Mouse (Mus musculus): ENCODE results near the gene Pick1. TPM values are rescaled to one million over a fixed set of nuclear protein-coding genes. Genes with fewer than 3 reads are reported as not detected.

Pick1 gene
- polyA plus RNA-seq, 1 experiment = 33.0 TPM

GRCm38 (mm10) chr15:79270317-79271123 is 41.5 kb downstream of the Pick1 start:
- peak; percentile 19 for DNase-seq (ENCODE audit: low read depth)

DNA sequence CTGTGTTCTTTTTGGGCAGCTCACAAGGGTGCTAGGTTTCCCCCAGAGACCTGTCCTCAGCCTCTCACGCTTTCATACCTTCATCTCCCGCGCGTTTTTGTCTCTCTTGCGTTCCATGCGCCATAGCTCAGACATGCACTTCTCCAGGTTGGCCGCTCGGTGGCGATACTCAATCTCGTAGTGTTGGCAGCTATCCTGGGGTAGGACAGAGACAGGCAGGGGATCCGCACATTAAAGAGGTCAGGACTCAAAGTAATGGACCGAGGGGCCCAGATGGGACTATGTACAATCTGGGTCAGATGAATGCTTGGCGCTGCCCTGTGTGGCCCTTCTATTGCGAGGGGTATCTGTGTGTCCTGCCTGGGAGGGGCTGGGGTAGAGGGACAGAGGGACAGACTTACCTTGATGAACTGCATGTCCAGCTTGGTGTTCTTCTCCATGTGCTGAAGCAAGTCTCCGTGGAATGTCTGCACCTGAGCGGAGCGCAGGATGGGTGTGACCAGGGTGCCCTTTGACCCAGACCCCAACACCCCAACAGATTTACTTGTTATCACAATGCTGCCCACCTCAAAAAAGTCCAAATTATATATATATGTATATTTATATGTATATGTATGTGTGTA is 42.3 kb downstream of the Pick1 start:
- no peak for DNase-seq (ENCODE audit: low read depth)

GRCm38 (mm10) chr15:79273020-79273419 is 44.0 kb downstream of the Pick1 start:
- no peak for DNase-seq (ENCODE audit: low read depth)

GRCm38 (mm10) chr15:79277728-79278127 is 48.8 kb downstream of the Pick1 start:
- no peak for DNase-seq (ENCODE audit: low read depth)

DNA sequence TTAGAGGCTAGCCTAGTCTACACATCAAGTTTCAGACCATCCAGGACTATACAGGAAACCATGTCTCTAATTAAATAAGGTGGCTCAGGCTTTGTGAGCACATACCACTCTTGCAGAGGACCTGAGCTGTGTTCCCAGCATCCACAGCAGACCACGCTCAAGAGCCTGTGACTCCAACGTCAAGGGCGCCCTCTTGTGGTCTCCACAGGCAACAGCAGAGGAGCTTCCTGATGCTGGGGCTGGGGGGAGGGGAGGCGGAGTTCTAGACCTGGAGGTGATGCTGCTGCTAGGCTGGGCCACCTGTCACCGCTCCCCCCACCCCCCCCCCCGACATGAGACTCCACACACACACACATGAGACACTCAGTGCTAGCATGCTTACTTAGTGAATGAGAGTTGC is 51.2 kb downstream of the Pick1 start:
- DNase-seq (ENCODE audit: low read depth) = no peak

DNA sequence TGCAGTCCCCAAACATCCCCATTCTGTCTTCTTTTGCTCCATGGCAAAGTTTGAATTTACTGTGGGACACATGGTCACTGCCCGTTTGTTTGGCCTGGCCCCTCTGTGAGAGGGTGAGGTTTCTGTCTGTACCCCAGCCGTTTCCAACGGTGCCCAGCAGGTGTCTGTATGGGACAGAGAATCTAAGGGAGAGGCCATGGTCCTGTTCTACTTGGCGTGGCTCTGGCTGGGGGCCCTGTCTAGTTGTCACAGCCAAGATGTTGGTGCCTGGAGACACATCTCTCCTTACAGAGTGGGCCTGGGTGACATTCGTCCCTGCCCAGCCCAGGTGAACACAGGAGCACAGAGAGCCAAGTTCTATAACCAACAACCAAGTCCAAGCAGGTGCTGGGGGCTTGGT is 51.9 kb downstream of the Pick1 start:
- no peak for DNase-seq (ENCODE audit: low read depth)

- DNase-seq (ENCODE audit: low read depth) = no peak
Measured at GRCm38 (mm10) chr15:79281389-79281788, 52.4 kb downstream of the Pick1 start.

DNA sequence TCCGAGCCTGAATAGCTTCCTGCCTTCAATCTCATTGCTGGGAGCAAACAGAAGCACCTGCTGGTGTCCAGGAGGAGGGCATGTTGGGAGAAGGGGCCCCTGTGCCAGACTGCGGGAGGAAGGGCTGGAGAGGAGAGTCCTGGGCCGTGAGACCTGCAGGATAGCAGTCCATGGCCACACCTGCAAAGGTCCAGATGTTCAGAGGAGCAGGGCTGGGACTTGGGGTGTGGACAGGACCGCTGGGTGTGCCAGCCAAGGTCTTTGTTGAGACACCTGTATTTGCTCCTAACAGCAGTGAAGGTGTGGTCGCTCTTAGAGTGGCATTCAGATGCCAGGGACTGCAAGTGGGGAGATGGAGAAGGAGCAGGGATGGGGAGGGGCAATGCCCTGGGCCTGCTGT is 53.5 kb downstream of the Pick1 start:
- no peak for DNase-seq (ENCODE audit: low read depth)

DNA sequence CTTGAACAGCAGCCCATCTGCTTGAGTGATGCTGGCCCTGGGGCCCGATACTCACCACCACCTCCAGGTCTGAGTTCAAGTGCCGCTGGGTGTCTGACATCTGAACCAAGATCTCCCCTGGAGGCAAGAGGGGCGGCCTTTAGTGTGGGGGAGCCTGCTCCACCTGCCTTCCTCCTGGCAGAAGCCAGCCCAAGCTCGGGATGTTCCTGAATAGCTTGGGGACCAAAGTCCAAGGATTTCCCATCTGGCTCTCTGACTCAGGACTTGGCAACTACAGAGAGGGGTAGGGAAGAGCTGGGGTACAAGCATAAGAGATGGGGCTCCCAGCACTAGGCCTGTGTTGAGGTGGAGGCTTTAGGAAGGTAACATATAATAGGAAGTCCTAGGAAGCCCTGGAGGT is 54.4 kb downstream of the Pick1 start:
- no peak for DNase-seq (ENCODE audit: low read depth)

DNA sequence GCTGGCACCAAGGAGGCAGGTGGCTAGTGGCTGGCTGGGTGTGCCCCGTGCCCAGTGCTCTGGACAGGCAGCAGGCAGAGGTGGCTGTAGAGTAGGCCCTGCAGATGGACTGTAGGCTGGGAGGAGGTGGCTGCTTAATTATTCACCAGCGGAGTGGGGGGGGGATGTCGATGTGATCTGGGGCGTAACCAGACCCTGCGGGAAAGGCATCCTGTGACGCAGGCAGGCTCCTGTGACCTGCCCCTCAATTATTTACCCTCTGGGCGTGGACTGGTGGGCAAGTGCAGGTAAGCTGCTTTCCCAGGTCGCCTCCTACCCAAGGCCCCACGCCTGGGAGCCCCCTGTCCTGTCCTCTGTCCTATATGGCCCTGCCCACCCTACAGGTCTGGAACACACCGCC is 56.4 kb downstream of the Pick1 start, which contains the start of gene Baiap2l2:
Baiap2l2 (minus strand) TSS at position 139 of the 400 bp plus-strand sequence.
- no peak for DNase-seq (ENCODE audit: low read depth)

DNA sequence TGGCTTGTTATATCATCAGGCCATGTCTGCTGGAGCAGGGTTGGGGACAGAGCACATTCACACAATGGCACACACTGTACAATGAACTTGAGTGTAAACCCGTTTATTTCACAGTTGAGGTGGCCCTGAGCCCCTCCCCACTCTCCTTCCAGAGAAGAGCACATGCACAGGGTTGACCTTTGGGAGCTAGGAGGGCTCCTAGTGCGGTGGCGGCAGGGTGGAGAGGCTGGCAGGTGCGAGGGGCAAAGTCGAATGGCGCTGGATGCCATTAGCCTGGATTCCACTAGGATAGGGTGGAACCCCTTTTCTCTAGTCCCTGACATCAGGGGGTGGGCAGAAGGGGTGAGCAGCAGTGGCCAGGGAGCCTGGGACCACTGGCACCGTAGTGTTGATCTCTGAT is 57.2 kb downstream of the Pick1 start:
- DNase-seq (ENCODE audit: low read depth) = no peak

DNA sequence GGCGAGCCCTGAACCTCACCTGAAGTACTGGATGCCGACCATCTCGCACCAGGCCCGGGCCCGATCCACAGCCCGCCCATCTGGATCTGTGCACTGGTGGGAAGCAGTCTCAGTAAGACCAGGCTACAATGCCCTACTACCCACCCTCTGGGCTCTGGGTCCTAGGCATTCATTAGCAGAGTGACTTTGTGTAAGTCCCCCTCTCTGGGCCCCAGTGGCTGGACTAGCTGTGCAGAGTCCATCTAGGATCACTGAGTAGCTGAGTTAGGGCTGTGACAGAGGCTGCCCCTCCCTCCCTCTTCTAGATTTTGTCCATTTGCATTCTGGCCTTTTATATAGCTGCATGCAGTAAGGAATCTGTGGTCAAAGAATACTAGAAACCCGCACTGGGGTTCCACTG is 58.1 kb downstream of the Pick1 start:
- DNase-seq (ENCODE audit: low read depth) = no peak

GRCm38 (mm10) chr15:79288387-79288786 is 59.4 kb downstream of the Pick1 start:
- no peak for DNase-seq (ENCODE audit: low read depth)

- DNase-seq (ENCODE audit: low read depth) = no peak
Measured at GRCm38 (mm10) chr15:79289441-79289840, 60.5 kb downstream of the Pick1 start.

DNA sequence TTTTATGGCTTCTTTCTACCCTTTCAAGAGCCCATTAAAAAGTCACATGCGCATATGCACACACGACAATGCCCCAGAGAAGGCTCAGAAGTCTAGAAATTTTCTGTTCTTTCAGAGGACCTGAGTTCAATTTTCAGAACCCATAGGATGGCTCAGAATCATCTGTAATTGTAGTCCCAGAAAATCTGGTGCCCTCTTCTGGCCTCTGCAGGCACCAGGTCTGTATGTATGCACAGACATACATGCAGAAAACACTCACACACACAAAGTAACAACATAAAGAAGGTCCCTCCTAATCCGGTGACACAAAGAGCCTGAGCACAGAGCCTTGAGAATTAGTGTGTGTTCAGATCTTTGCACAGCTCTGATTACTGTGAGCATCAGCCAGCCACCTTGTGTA is 61.4 kb downstream of the Pick1 start:
- no peak for DNase-seq (ENCODE audit: low read depth)

DNA sequence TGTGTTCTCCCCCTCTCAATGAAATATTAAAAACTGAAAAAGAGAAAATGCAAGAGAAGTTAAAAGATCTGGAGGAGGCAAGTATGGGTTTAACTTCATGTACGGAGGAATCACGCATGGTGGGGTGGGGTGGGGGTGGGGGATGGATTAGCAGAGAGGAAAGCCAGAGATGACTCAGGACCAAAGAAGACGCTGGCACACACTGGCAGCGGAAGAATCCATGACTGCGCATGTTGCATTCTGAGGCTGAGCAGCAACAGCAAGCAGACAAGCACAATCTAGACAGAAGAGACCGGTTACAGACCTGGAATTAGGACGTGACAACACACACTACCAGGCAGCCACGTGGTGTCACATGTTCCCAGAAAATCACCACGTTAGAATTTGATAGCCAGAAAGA is 63.8 kb downstream of the Pick1 start:
- no peak for DNase-seq (ENCODE audit: low read depth)

- DNase-seq (ENCODE audit: low read depth) = no peak
Measured at GRCm38 (mm10) chr15:79298553-79298952, 69.6 kb downstream of the Pick1 start.

Other genes with a start within 250 kb of the Pick1 start
- gene H1f0, start 200.7 kb upstream of the Pick1 start, polyA plus RNA-seq (2012; rRNA removed) = 71.6 and 91.7 TPM in 2 replicates
- 1.7 and 2.9 TPM in 2 replicates for gene Galr3, start 187.3 kb upstream of the Pick1 start, polyA plus RNA-seq (2012; rRNA removed)
- 58.2 and 59.8 TPM in 2 replicates for gene Ankrd54, start 166.3 kb upstream of the Pick1 start, polyA plus RNA-seq (2012; rRNA removed)
- 176 and 195 TPM in 2 replicates for gene Eif3l, start 154.0 kb upstream of the Pick1 start, polyA plus RNA-seq (2012; rRNA removed)
- 25.2 and 28.3 TPM in 2 replicates for gene Micall1, start 120.3 kb upstream of the Pick1 start, polyA plus RNA-seq (2012; rRNA removed)
- 41.4 and 56.3 TPM in 2 replicates for gene Polr2f, start 88.2 kb upstream of the Pick1 start, polyA plus RNA-seq (2012; rRNA removed)
- gene 1700088E04Rik, start 87.9 kb upstream of the Pick1 start, polyA plus RNA-seq (2012; rRNA removed) = 15.7 and 15.8 TPM in 2 replicates
- gene Sox10, start 63.9 kb upstream of the Pick1 start, polyA plus RNA-seq (2012; rRNA removed) = 0.85 and 1.5 TPM in 2 replicates
- 0.11 and 0.46 TPM in 2 replicates for gene Gm49486, start 218 bp downstream of the Pick1 start, polyA plus RNA-seq (2012; rRNA removed)
- 0.06 and 0.26 TPM in 2 replicates for gene Slc16a8, start 25.6 kb downstream of the Pick1 start, polyA plus RNA-seq (2012; rRNA removed)
- 1.3 and 1.9 TPM in 2 replicates for gene Baiap2l2, start 56.4 kb downstream of the Pick1 start, polyA plus RNA-seq (2012; rRNA removed)
- 40.8 and 44.8 TPM in 2 replicates for gene Pla2g6, start 99.2 kb downstream of the Pick1 start, polyA plus RNA-seq (2012; rRNA removed)
- gene Maff, start 117.4 kb downstream of the Pick1 start, polyA plus RNA-seq (2012; rRNA removed) = 3.1 and 3.7 TPM in 2 replicates
- gene Tmem184b, start 174.4 kb downstream of the Pick1 start, polyA plus RNA-seq (2012; rRNA removed) = 76.1 and 82.9 TPM in 2 replicates
- 77.4 and 101 TPM in 2 replicates for gene Csnk1e, start 226.4 kb downstream of the Pick1 start, polyA plus RNA-seq (2012; rRNA removed)

Data from gonadal fat pad, adult 2 months (tissue).